Mouse (Mus musculus): Measurements from ENCODE around the gene Shank2. TPM values are rescaled to one million over a fixed set of nuclear protein-coding genes. Genes with fewer than 3 reads are reported as not detected.

The Shank2 gene
- total and polyA plus RNA-seq, 3 experiments = not detected

- no peak overlapping the region for H3K27ac ChIP-seq (ENCODE audit: insufficient read depth, low read depth)
- H3K27me3 ChIP-seq (replicated peaks) = peaks cover 84% of the 10 kb centered on the region
- TF ChIP-seq IRF4 (IDR thresholded peaks at IDR 0.05; ENCODE audit: low read depth, low read length) (no peak), GABPA (IDR thresholded peaks at IDR 0.05; ENCODE audit: insufficient replicate concordance, low read depth, low read length) (no peak), RAD21 (IDR thresholded peaks at IDR 0.05; ENCODE audit: low read depth, low read length) (no peak), ETS1 (conservative IDR thresholded peaks at IDR 0.05; ENCODE audit: low read depth, low read length) (no peak), RCOR1 (conservative IDR thresholded peaks at IDR 0.05; ENCODE audit: low read depth, low read length) (no peak), PAX5 (IDR thresholded peaks at IDR 0.05; ENCODE audit: low read length) (no peak), CTCF (conservative IDR thresholded peaks at IDR 0.05 in 1 of 2, IDR thresholded peaks at IDR 0.05 in 1 of 2; ENCODE audit: low read depth in 2 of 2, low read length in 2 of 2) (no peak), EP300 (IDR thresholded peaks at IDR 0.05; ENCODE audit: low read length) (no peak), TCF12 (IDR thresholded peaks at IDR 0.05; ENCODE audit: low read depth, low read length) (no peak), CHD1 (IDR thresholded peaks at IDR 0.05; ENCODE audit: low read depth, low read length) (no peak)
- dilution Hi-C loops (cut with MboI; ENCODE audit: extremely low pct_ligation_motif_present, extremely low pct_unique_long_range_greater_than_20kb, low sequenced_read_pairs) (no loop called here), in situ Hi-C loops (cut with MboI; ENCODE audit: low pct_ligation_motif_present, low pct_unique_long_range_greater_than_20kb, low sequenced_read_pairs) (no loop called here)
- H3K4me3 ChIP-seq (replicated peaks in 1 of 3; ENCODE audit: low read depth in 2 of 3, low read length in 2 of 3, poor library complexity in 1 of 3) = no peak overlapping the region
- no peaks in the 10 kb centered on the region for H3K36me3 ChIP-seq (replicated peaks in 1 of 2; ENCODE audit: control insufficient read depth in 1 of 2, insufficient read depth in 1 of 2, low read length in 1 of 2)
- no peak for DNase-seq (ENCODE audit: extremely low read depth)
- H3K4me1 ChIP-seq (ENCODE audit: control insufficient read depth in 1 of 2, insufficient read depth in 2 of 2) = no peaks in the 10 kb centered on the region
- no peak overlapping the region for H3K4me2 ChIP-seq (ENCODE audit: insufficient read depth, low read depth, poor library complexity, severe bottlenecking)
- no peaks in the 10 kb centered on the region for H3K9me3 ChIP-seq (replicated peaks; ENCODE audit: low read length)
- no peak overlapping the region for H3K9ac ChIP-seq (ENCODE audit: insufficient read depth, low read depth)
- no peaks in the 10 kb centered on the region for H3K79me2 ChIP-seq (replicated peaks; ENCODE audit: control insufficient read depth, extremely low read depth, insufficient read depth, poor library complexity, severe bottlenecking)
Observed at GRCm38 (mm10) chr7:144283701-144284100, 282.0 kb downstream of the Shank2 start.

- dilution Hi-C loops (cut with MboI; ENCODE audit: extremely low pct_ligation_motif_present, extremely low pct_unique_long_range_greater_than_20kb, low sequenced_read_pairs) = no loop called here
- in situ Hi-C loops (cut with MboI; ENCODE audit: low pct_ligation_motif_present, low pct_unique_long_range_greater_than_20kb, low sequenced_read_pairs) = no loop called here
- no peaks in the 10 kb centered on the region for H3K36me3 ChIP-seq (replicated peaks in 1 of 2; ENCODE audit: control insufficient read depth in 1 of 2, insufficient read depth in 1 of 2, low read length in 1 of 2)
- no peak overlapping the region for H3K27ac ChIP-seq (ENCODE audit: insufficient read depth, low read depth)
- H3K4me3 ChIP-seq (replicated peaks in 1 of 3; ENCODE audit: low read depth in 2 of 3, low read length in 2 of 3, poor library complexity in 1 of 3) = no peak overlapping the region
- peaks cover 84% of the 10 kb centered on the region for H3K27me3 ChIP-seq (replicated peaks)
- no peaks in the 10 kb centered on the region for H3K79me2 ChIP-seq (replicated peaks; ENCODE audit: control insufficient read depth, extremely low read depth, insufficient read depth, poor library complexity, severe bottlenecking)
- TF ChIP-seq USF1 (IDR thresholded peaks at IDR 0.05; ENCODE audit: low read depth, low read length) (no peak), SMC3 (IDR thresholded peaks at IDR 0.05; ENCODE audit: low read depth, low read length) (no peak), ELF1 (IDR thresholded peaks at IDR 0.05; ENCODE audit: low read depth, low read length) (no peak), MXI1 (IDR thresholded peaks at IDR 0.05; ENCODE audit: low read depth, low read length) (no peak), UBTF (IDR thresholded peaks at IDR 0.05; ENCODE audit: low read depth, low read length) (no peak), PAX5 (IDR thresholded peaks at IDR 0.05; ENCODE audit: low read length) (no peak), CTCF (conservative IDR thresholded peaks at IDR 0.05 in 1 of 2, IDR thresholded peaks at IDR 0.05 in 1 of 2; ENCODE audit: low read depth in 2 of 2, low read length in 2 of 2) (no peak), SIN3A (IDR thresholded peaks at IDR 0.05; ENCODE audit: low read length) (no peak), JUND (conservative IDR thresholded peaks at IDR 0.05; ENCODE audit: low read depth, low read length) (no peak), KAT2A (IDR thresholded peaks at IDR 0.05; ENCODE audit: insufficient replicate concordance, low read length) (no peak), ETS1 (conservative IDR thresholded peaks at IDR 0.05; ENCODE audit: low read depth, low read length) (no peak), MAX (IDR thresholded peaks at IDR 0.05; ENCODE audit: low read length) (no peak), JUN (IDR thresholded peaks at IDR 0.05; ENCODE audit: insufficient read depth, low read depth, low read length) (no peak), MAFK (IDR thresholded peaks at IDR 0.05; ENCODE audit: insufficient replicate concordance, low read length) (no peak), CHD2 (IDR thresholded peaks at IDR 0.05; ENCODE audit: low read length) (no peak), ZMIZ1 (IDR thresholded peaks at IDR 0.05; ENCODE audit: low read depth, low read length) (no peak), MEF2A (IDR thresholded peaks at IDR 0.05; ENCODE audit: borderline replicate concordance, low read depth, low read length) (no peak), USF2 (conservative IDR thresholded peaks at IDR 0.05; ENCODE audit: low read depth, low read length) (no peak), HCFC1 (IDR thresholded peaks at IDR 0.05; ENCODE audit: low read depth, low read length) (no peak), CHD1 (IDR thresholded peaks at IDR 0.05; ENCODE audit: low read depth, low read length) (no peak)
- H3K4me1 ChIP-seq (ENCODE audit: control insufficient read depth in 1 of 2, insufficient read depth in 2 of 2) = no peaks in the 10 kb centered on the region
- H3K4me2 ChIP-seq (ENCODE audit: insufficient read depth, low read depth, poor library complexity, severe bottlenecking) = no peak overlapping the region
- no peak overlapping the region for H3K9ac ChIP-seq (ENCODE audit: insufficient read depth, low read depth)
- H3K9me3 ChIP-seq (replicated peaks; ENCODE audit: low read length) = no peaks in the 10 kb centered on the region
- DNase-seq (ENCODE audit: extremely low read depth) = no peak
Observed at GRCm38 (mm10) chr7:144284241-144285065, 282.7 kb downstream of the Shank2 start.
